Mouse (Mus musculus) left cerebral cortex, postnatal 14 days (tissue): ENCODE results near the gene Rpn2. TPM values are rescaled to one million over a fixed set of nuclear protein-coding genes. Genes with fewer than 3 reads are reported as not detected.

Experiments
- DNase-seq, 2 experiments: peaks; one replicate each; pipeline ENCODE4 v3.0.0; 2021 to 2022; ENCODE audit warnings: low spot score in 2 of 2, mixed read lengths in 1 of 2
- intact Hi-C: fragments of 180-260 bp; cut with DNase I; formaldehyde crosslinking; loops from one replicate; pipeline ENCODE4 v1.15.1; 2025
- total RNA-seq, 2 experiments: library from RNA; stranded (reverse); gene quantifications; 2 replicates each; pipeline ENCODE4 v1.2.3; 2021

Gene Rpn2
- total RNA-seq, 2 experiments from 2014 or later: 132 to 133 TPM

- DNase-seq: peak in 1 of 2 experiments; percentile 25
- intact Hi-C loops: no loop called here
Measured at GRCm38 (mm10) chr2:157307715-157308265, 29.0 kb downstream of the Rpn2 start.

GRCm38 (mm10) chr2:157308273-157308917 is 29.6 kb downstream of the Rpn2 start:
- DNase-seq: no peak
- intact Hi-C loops: no loop called here

GRCm38 (mm10) chr2:157309611-157310010 is 30.8 kb downstream of the Rpn2 start:
- intact Hi-C loops: no loop called here
- no peak for DNase-seq

- DNase-seq: no peak
- intact Hi-C loops: no loop called here
Measured at GRCm38 (mm10) chr2:157310963-157311637, 32.3 kb downstream of the Rpn2 start.

GRCm38 (mm10) chr2:157313718-157314117 is 34.9 kb downstream of the Rpn2 start:
- peak in 1 of 2 experiments; percentile 34 for DNase-seq

GRCm38 (mm10) chr2:157314310-157314709 is 35.5 kb downstream of the Rpn2 start:
- no peak for DNase-seq
- intact Hi-C loops: no loop called here

More at GRCm38 (mm10) chr2:157313718-157314117, 34.9 kb downstream of the Rpn2 start:
- intact Hi-C loops: no loop called here

GRCm38 (mm10) chr2:157315486-157315885 is 36.7 kb downstream of the Rpn2 start:
- intact Hi-C loops: no loop called here
- no peak for DNase-seq

GRCm38 (mm10) chr2:157316358-157316933 is 37.6 kb downstream of the Rpn2 start:
- intact Hi-C loops: no loop called here
- DNase-seq: no peak

- intact Hi-C loops: no loop called here
- no peak for DNase-seq
Measured at GRCm38 (mm10) chr2:157317220-157317619, 38.4 kb downstream of the Rpn2 start.

GRCm38 (mm10) chr2:157320135-157320534 is 41.3 kb downstream of the Rpn2 start:
- no peak for DNase-seq
- intact Hi-C loops: no loop called here

GRCm38 (mm10) chr2:157320886-157321285 is 42.1 kb downstream of the Rpn2 start:
- no peak for DNase-seq
- intact Hi-C loops: no loop called here

- no peak for DNase-seq
- intact Hi-C loops: no loop called here
Measured at GRCm38 (mm10) chr2:157322029-157322766, 43.4 kb downstream of the Rpn2 start.

GRCm38 (mm10) chr2:157325238-157325637 is 46.4 kb downstream of the Rpn2 start:
- no peak for DNase-seq
- intact Hi-C loops: no loop called here

- DNase-seq: no peak
- intact Hi-C loops: no loop called here
Measured at GRCm38 (mm10) chr2:157328106-157328505, 49.3 kb downstream of the Rpn2 start.

GRCm38 (mm10) chr2:157328570-157328969 is 49.8 kb downstream of the Rpn2 start:
- intact Hi-C loops: no loop called here
- no peak for DNase-seq

GRCm38 (mm10) chr2:157332059-157332458 is 53.2 kb downstream of the Rpn2 start:
- intact Hi-C loops: no loop called here
- no peak for DNase-seq

GRCm38 (mm10) chr2:157338663-157339062 is 59.8 kb downstream of the Rpn2 start:
- peak; percentile 67 to 71 for DNase-seq
- intact Hi-C loops: loop anchor here (5.0 kb wide), 1 partner anchor 46 kb away; no protein-coding TSS in a partner anchor

- DNase-seq: no peak
- intact Hi-C loops: loop anchor here (5.0 kb wide), 1 partner anchor 47 kb away; no protein-coding TSS in a partner anchor
Measured at GRCm38 (mm10) chr2:157339532-157339931, 60.7 kb downstream of the Rpn2 start.

GRCm38 (mm10) chr2:157340221-157340741 is 61.5 kb downstream of the Rpn2 start:
- peak; percentile 54 to 70 for DNase-seq
- intact Hi-C loops: loop anchor here (2.0 kb wide), 1 partner anchor 231 kb away; the partner anchor contains the start of gene Blcap
